Mouse (Mus musculus) spleen, postnatal 10 days (tissue): ENCODE measurements around the gene Nt5dc3.

ENCODE experiments used
- DNase-seq, 2 experiments: peaks; one replicate each; pipeline ENCODE4 v3.0.0; 2021 to 2022; ENCODE audit warnings: low spot score in 2 of 2

The Nt5dc3 gene

GRCm38 (mm10) chr10:86872591-86872990 is 93.8 kb downstream of the Nt5dc3 start:
- DNase-seq: no peak

GRCm38 (mm10) chr10:86878721-86879120 is 99.9 kb downstream of the Nt5dc3 start:
- no peak for DNase-seq

DNA sequence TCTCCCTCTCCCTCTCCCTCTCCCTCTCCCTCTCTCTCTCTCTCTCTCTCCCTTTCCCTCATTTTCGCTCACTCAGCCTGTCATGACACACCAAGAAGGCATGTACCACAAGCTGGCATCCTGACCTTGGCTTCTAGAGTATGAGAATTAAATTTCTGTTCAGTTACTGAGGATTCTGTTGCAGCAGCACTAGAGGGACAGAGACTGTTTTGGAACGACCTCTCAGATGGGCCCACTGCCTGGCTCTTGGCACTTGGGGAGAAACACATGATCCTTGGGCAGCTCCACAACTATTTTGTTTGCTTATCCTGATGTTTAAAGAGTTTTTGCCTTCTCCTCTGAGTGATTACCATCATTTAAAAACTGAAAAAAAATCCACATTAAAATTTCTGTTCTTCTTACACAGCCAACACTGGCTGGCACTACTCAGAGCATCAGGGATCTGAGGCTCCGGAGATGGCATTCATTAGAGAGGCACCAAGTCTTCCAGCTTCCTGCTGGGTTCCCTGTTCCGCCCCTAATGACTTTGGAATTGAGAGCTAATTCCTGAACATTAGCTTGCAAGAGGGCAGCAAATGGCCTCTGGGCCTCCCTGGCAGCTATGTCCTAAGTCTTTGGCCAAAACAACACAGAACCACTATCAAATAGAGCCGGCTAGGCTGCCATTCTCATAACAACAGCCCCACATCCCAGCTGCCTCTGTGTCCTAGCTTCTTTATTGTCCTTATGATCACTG is 101.4 kb downstream of the Nt5dc3 start:
- DNase-seq: no peak

DNA sequence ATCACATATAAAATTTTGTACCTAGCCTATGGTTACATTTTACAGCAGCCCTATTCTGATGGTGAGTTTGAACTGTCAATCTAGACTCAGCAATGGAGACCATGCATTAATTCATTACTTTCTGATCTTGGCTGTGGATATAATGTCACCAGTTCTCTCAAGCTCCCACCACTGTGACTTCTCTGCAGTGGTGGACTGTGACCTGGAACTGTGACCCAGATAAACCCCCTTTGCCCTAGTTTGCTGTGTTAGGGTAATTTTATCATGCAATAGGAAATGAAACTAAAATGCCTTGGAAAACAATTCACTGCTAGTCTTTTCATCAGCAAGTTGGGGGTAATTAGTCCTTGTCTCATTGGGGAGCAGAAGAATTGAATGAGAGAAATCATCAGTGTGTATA is 102.6 kb downstream of the Nt5dc3 start:
- no peak for DNase-seq

DNA sequence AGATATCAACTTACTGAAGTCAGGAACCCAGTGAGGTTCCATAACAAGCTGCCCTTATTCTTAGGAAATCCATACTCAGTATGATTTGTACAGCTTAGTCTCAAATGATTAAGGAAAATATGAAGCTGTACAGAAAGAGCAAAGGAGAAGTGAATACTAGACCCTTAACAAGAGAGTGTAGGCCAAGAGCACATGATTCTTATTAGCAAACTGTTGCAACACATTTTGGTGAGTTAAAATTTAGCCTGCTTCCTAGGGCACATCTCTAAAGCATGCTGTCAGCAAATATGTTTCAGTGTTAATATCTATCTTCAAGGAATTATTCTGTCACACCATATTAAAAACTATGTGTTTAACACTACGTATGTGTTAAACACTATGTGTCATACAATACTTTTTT is 107.6 kb downstream of the Nt5dc3 start:
- no peak for DNase-seq
